Mouse (Mus musculus): ENCODE results near the gene Ing5. TPM values are rescaled to one million over a fixed set of nuclear protein-coding genes. Genes with fewer than 3 reads are reported as not detected.
"Not testable (repeated sequence)": the region's sequence is repeated elsewhere in the genome, so short reads cannot be mapped to it uniquely, and the experiment has no call there.

The Ing5 gene
- polyA plus RNA-seq, 1 experiment from 2014 or later, result 11.2 TPM

DNA sequence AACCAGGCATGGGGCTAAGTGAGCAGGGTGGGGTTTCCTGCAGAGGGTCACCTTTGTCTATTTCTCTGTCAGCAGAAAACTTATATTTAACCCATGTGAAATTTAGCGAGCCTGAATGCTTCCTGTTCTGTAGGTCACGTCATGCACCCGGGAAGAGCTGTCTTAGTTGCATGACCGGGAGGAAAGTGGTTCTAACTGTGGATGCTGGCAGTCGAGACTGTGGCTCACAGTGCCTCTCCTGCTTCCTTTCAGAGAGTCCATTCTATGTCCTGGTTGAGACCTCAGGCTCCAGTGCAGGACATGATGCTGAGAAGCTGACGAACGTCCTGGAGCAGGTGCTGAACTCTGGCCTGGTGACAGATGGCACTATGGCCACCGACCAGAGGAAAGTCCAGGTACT lies 34.8 kb downstream of the Ing5 start:
- not testable (repeated sequence) for H3K27me3 ChIP-seq (ENCODE audit: control insufficient read depth, insufficient read depth, low read length); H3K4me1 ChIP-seq (ENCODE audit: control insufficient read depth in 2 of 2, insufficient read depth in 2 of 2, low read length in 2 of 2); H3K9ac ChIP-seq (ENCODE audit: low read length); ATAC-seq (ENCODE audit: insufficient number of reproducible peaks, insufficient read depth, low FRiP score, low read depth); H3K27ac ChIP-seq (replicated peaks in 1 of 2; ENCODE audit: control insufficient read depth in 1 of 2, insufficient read depth in 1 of 2, low read depth in 2 of 2, low read length in 2 of 2); H3K9me3 ChIP-seq (ENCODE audit: control insufficient read depth, low read length); H3K4me3 ChIP-seq (ENCODE audit: control insufficient read depth in 1 of 2, insufficient read depth in 1 of 2, low read depth in 1 of 2, low read length in 2 of 2); H3K4me2 ChIP-seq (ENCODE audit: low read length)
- WGBS, result 84% methylated on average over 8 of the region's 8 CpGs
- H3K36me3 ChIP-seq (ENCODE audit: control insufficient read depth, insufficient read depth, low read length), result peaks cover 18% of the 10 kb centered on the region

DNA sequence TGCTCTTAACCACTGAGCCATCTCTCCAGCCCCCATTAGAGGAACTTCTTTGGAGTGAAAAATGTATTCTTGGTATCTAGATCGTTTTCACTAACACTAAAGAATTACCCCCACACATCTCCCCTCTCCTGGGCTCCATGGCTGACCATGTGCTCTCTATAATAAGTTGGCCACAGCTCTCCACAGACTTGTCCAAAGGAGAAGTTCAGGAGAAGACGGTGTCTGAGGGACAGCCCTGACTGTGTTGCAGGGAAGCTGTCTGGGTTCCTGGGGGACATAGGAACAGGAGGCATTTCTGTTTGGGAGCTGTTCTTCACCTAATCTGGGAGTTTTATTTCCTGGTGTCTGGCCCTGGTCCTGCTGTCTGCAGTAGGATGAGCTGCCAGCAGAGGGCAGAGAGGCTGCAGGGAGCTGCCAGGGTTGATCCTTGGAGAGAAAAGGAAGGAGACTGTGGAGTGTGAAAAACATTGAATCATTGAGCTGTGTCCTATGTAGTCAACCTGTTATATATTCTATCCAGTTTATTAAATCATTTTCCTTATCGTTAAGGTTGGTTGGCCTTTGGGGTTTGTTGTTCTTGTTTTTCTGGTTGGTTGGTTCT lies 42.1 kb downstream of the Ing5 start:
- not testable (repeated sequence) for H3K36me3 ChIP-seq (ENCODE audit: control insufficient read depth, insufficient read depth, low read length); ATAC-seq (ENCODE audit: insufficient number of reproducible peaks, insufficient read depth, low FRiP score, low read depth)

DNA sequence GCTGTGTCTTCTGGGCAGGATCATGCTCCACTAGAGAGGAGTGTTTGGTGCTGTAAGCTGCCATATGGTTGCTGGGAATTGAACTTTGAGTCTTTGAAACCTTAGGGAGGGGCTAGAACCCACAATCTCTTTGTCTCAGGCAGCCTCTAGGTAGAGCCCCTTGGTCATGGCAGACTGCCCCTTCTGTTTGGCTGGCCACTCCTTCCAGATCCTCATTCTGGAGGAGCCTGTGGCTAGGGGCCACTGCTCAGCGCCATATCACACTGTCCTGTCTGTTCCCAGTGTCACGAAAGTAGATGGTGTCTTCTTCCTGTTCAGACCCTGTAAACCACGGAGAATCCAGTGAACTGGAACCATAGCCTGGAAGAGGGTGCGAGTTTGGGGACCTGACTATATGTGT lies 52.0 kb downstream of the Ing5 start:
- not testable (repeated sequence) for H3K4me3 ChIP-seq (ENCODE audit: control insufficient read depth in 1 of 2, insufficient read depth in 1 of 2, low read depth in 1 of 2, low read length in 2 of 2); H3K27me3 ChIP-seq (ENCODE audit: control insufficient read depth, insufficient read depth, low read length); H3K36me3 ChIP-seq (ENCODE audit: control insufficient read depth, insufficient read depth, low read length); H3K4me2 ChIP-seq (ENCODE audit: low read length); H3K9ac ChIP-seq (ENCODE audit: low read length); ATAC-seq (ENCODE audit: insufficient number of reproducible peaks, insufficient read depth, low FRiP score, low read depth); H3K9me3 ChIP-seq (ENCODE audit: control insufficient read depth, low read length); H3K4me1 ChIP-seq (ENCODE audit: control insufficient read depth in 2 of 2, insufficient read depth in 2 of 2, low read length in 2 of 2); H3K27ac ChIP-seq (replicated peaks in 1 of 2; ENCODE audit: control insufficient read depth in 1 of 2, insufficient read depth in 1 of 2, low read depth in 2 of 2, low read length in 2 of 2)
- WGBS, result 76% methylated on average over 3 of the region's 4 CpGs

More for the DNA sequence above, 42.1 kb downstream of the Ing5 start:
- not testable (repeated sequence) for H3K27ac ChIP-seq (replicated peaks in 1 of 2; ENCODE audit: control insufficient read depth in 1 of 2, insufficient read depth in 1 of 2, low read depth in 2 of 2, low read length in 2 of 2); H3K9me3 ChIP-seq (ENCODE audit: control insufficient read depth, low read length); H3K4me2 ChIP-seq (ENCODE audit: low read length); H3K27me3 ChIP-seq (ENCODE audit: control insufficient read depth, insufficient read depth, low read length); H3K4me1 ChIP-seq (ENCODE audit: control insufficient read depth in 2 of 2, insufficient read depth in 2 of 2, low read length in 2 of 2); H3K4me3 ChIP-seq (ENCODE audit: control insufficient read depth in 1 of 2, insufficient read depth in 1 of 2, low read depth in 1 of 2, low read length in 2 of 2); H3K9ac ChIP-seq (ENCODE audit: low read length)
- 35% methylated on average over 1 of the region's 3 CpGs for WGBS

DNA sequence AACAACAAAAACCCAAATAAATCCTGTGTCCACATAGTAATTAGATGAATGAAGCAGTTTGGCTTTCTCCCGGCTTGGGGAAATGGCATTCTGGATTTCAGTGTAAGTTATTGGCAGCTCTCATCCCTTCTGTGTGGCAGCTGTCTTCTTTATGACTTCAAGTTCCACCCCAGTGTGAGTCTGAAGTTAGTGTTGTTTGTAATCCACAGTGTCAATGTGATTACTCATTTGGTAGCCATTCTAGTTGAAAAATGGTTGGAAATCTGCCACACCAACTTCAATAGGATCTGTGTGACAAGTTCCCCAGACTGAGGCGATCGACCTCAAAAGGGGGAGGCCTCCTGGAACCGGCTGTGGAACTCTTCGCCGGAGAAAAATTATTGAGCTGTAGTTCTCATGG lies 53.6 kb downstream of the Ing5 start:
- H3K4me3 ChIP-seq (ENCODE audit: control insufficient read depth in 1 of 2, insufficient read depth in 1 of 2, low read depth in 1 of 2, low read length in 2 of 2), result no peak overlapping the region
- no peak for ATAC-seq (ENCODE audit: insufficient number of reproducible peaks, insufficient read depth, low FRiP score, low read depth)
- H3K9me3 ChIP-seq (ENCODE audit: control insufficient read depth, low read length), result no peaks in the 10 kb centered on the region
- 80% methylated on average over 6 of the region's 6 CpGs for WGBS
- no peak overlapping the region for H3K9ac ChIP-seq (ENCODE audit: low read length)
- no peak overlapping the region for H3K4me2 ChIP-seq (ENCODE audit: low read length)
- no peaks in the 10 kb centered on the region for H3K4me1 ChIP-seq (ENCODE audit: control insufficient read depth in 2 of 2, insufficient read depth in 2 of 2, low read length in 2 of 2)
- no peak overlapping the region for H3K27ac ChIP-seq (replicated peaks in 1 of 2; ENCODE audit: control insufficient read depth in 1 of 2, insufficient read depth in 1 of 2, low read depth in 2 of 2, low read length in 2 of 2)
- H3K36me3 ChIP-seq (ENCODE audit: control insufficient read depth, insufficient read depth, low read length), result no peaks in the 10 kb centered on the region
- no peaks in the 10 kb centered on the region for H3K27me3 ChIP-seq (ENCODE audit: control insufficient read depth, insufficient read depth, low read length)

DNA sequence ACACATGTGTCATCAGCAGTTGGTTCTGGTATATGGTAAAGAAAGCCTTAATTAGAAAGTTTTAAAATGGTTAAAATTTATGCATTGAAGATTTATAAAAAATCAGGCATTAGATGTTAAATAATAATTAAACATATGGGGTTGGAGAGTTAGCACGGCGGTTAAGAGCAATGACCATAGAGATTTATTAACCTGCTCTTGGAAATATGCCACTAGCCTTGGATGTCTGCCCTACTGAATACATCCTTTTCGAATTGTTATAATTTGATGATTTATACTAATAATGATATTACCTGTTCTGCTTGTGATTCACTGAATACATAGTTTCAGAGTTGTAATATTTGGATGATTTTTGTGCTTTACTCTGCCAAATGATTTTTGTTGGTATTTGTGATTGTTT lies 54.2 kb downstream of the Ing5 start:
- no peak for ATAC-seq (ENCODE audit: insufficient number of reproducible peaks, insufficient read depth, low FRiP score, low read depth)
- Histone ChIP-seq H3K4me3 (ENCODE audit: control insufficient read depth in 1 of 2, insufficient read depth in 1 of 2, low read depth in 1 of 2, low read length in 2 of 2) (no peak overlapping the region), H3K36me3 (ENCODE audit: control insufficient read depth, insufficient read depth, low read length) (no peaks in the 10 kb centered on the region), H3K9me3 (ENCODE audit: control insufficient read depth, low read length) (no peaks in the 10 kb centered on the region), H3K9ac (ENCODE audit: low read length) (no peak overlapping the region), H3K4me2 (ENCODE audit: low read length) (no peak overlapping the region), H3K27ac (replicated peaks in 1 of 2; ENCODE audit: control insufficient read depth in 1 of 2, insufficient read depth in 1 of 2, low read depth in 2 of 2, low read length in 2 of 2) (no peak overlapping the region), H3K4me1 (ENCODE audit: control insufficient read depth in 2 of 2, insufficient read depth in 2 of 2, low read length in 2 of 2) (no peaks in the 10 kb centered on the region), H3K27me3 (ENCODE audit: control insufficient read depth, insufficient read depth, low read length) (no peaks in the 10 kb centered on the region)
- WGBS, result 88% methylated on average over 3 of the region's 3 CpGs

DNA sequence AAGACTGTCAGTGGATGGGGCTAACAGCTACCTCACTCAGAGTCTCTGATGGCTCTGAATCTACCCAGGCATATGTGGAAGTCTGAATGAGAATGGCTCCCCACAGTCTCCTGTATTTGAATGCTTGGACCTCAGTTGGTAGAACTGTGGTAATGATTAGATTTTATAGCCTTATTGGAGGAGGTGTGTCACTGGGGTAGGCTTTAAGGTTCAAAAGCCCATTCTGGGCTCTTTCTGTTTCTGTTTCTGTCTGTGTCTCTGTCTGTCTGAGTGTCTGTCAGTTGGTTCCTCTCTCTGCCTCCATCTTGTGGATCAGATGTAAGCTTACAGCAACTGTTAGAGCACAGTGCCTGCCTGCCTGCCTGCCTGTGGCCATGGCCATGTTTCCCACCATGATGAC lies 55.9 kb downstream of the Ing5 start:
- no peak overlapping the region for H3K9ac ChIP-seq (ENCODE audit: low read length)
- no peaks in the 10 kb centered on the region for H3K27me3 ChIP-seq (ENCODE audit: control insufficient read depth, insufficient read depth, low read length)
- no peak overlapping the region for H3K27ac ChIP-seq (replicated peaks in 1 of 2; ENCODE audit: control insufficient read depth in 1 of 2, insufficient read depth in 1 of 2, low read depth in 2 of 2, low read length in 2 of 2)
- H3K4me1 ChIP-seq (ENCODE audit: control insufficient read depth in 2 of 2, insufficient read depth in 2 of 2, low read length in 2 of 2), result no peaks in the 10 kb centered on the region
- H3K9me3 ChIP-seq (ENCODE audit: control insufficient read depth, low read length), result no peaks in the 10 kb centered on the region
- no peak for ATAC-seq (ENCODE audit: insufficient number of reproducible peaks, insufficient read depth, low FRiP score, low read depth)
- no peak overlapping the region for H3K4me3 ChIP-seq (ENCODE audit: control insufficient read depth in 1 of 2, insufficient read depth in 1 of 2, low read depth in 1 of 2, low read length in 2 of 2)
- no peaks in the 10 kb centered on the region for H3K36me3 ChIP-seq (ENCODE audit: control insufficient read depth, insufficient read depth, low read length)
- H3K4me2 ChIP-seq (ENCODE audit: low read length), result no peak overlapping the region

DNA sequence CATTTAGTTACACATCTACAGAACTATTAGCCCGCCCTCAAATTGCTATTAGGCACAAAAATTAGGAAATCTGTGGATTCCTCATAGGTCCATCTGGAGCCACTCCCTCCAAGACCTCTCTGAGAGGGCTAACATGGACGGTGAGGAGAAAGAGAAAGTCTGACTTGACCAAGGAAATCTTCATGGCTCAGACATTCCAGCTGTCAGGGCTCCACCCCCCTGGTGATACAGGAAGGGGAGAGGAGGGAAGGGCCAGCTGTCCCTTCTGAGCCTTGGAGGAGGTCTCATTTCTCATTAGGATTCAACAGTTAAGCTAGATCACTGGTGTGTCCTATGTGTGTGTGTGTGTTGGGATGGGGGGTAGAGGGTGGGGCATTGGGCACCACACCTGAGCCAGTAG lies 57.3 kb downstream of the Ing5 start, which contains the start of gene Gal3st2:
TSS of gene Gal3st2 (plus strand) at position 259 of the 400 bp plus-strand sequence.
- not testable (repeated sequence) for ATAC-seq (ENCODE audit: insufficient number of reproducible peaks, insufficient read depth, low FRiP score, low read depth); H3K9me3 ChIP-seq (ENCODE audit: control insufficient read depth, low read length); H3K9ac ChIP-seq (ENCODE audit: low read length); H3K27me3 ChIP-seq (ENCODE audit: control insufficient read depth, insufficient read depth, low read length); H3K4me1 ChIP-seq (ENCODE audit: control insufficient read depth in 2 of 2, insufficient read depth in 2 of 2, low read length in 2 of 2); H3K36me3 ChIP-seq (ENCODE audit: control insufficient read depth, insufficient read depth, low read length); H3K4me3 ChIP-seq (ENCODE audit: control insufficient read depth in 1 of 2, insufficient read depth in 1 of 2, low read depth in 1 of 2, low read length in 2 of 2); H3K27ac ChIP-seq (replicated peaks in 1 of 2; ENCODE audit: control insufficient read depth in 1 of 2, insufficient read depth in 1 of 2, low read depth in 2 of 2, low read length in 2 of 2); H3K4me2 ChIP-seq (ENCODE audit: low read length)
- WGBS, result 49% methylated on average over 2 of the region's 2 CpGs

All from heart, embryonic 14.5 days (tissue).